Mouse (Mus musculus) intestine, postnatal 0 days (tissue): ENCODE measurements around the gene Gm6337. TPM values are rescaled to one million over a fixed set of nuclear protein-coding genes. Genes with fewer than 3 reads are reported as not detected.
"Not testable (repeated sequence)": the region's sequence is repeated elsewhere in the genome, so short reads cannot be mapped to it uniquely, and the experiment has no call there.

Experiments used
- ATAC-seq: fragments of 200-750 bp; cut with Nextera tagmentation; 2 replicates; pipeline ENCODE4 v1.8.0; 2017; ENCODE audit warnings: mild to moderate bottlenecking, moderate TSS enrichment, moderate library complexity
- H3K27ac ChIP-seq: fragments of 300-500 bp; sonication (generic); 2 replicates; pipeline ENCODE4 v1.5.1; 2014; ENCODE audit warnings: mild to moderate bottlenecking, low read depth, low read length, moderate library complexity
- H3K27me3 ChIP-seq: fragments of 300-500 bp; sonication (generic); replicated peaks from 2 replicates; pipeline ENCODE4 v1.6.1; 2014; ENCODE audit warnings: low read length, mixed read lengths; ENCODE audit not compliant: control insufficient read depth, insufficient read depth
- H3K36me3 ChIP-seq: fragments of 300-500 bp; sonication (generic); 2 replicates; pipeline ENCODE4 v1.6.1; 2014; ENCODE audit warnings: mild to moderate bottlenecking, moderate library complexity; ENCODE audit not compliant: control insufficient read depth, insufficient read depth
- H3K4me1 ChIP-seq: fragments of 300-500 bp; sonication (generic); replicated peaks from 2 replicates; pipeline ENCODE4 v1.6.1; 2014; ENCODE audit warnings: antibody characterized with exemption, low read length, mixed read lengths; ENCODE audit not compliant: control insufficient read depth, insufficient read depth
- H3K4me2 ChIP-seq: fragments of 300-500 bp; sonication (generic); replicated peaks from 2 replicates; pipeline ENCODE4 v1.6.1; 2014; ENCODE audit warnings: low read depth, mild to moderate bottlenecking, moderate library complexity
- H3K4me3 ChIP-seq: fragments of 300-500 bp; sonication (generic); 2 replicates; pipeline ENCODE4 v1.5.1; 2014; ENCODE audit warnings: low read depth, low read length
- H3K9ac ChIP-seq: fragments of 300-500 bp; sonication (generic); 2 replicates; pipeline ENCODE4 v1.6.1; 2014; ENCODE audit warnings: mild to moderate bottlenecking, low read depth, low read length
- H3K9me3 ChIP-seq: fragments of 300-500 bp; sonication (generic); 2 replicates; pipeline ENCODE4 v1.6.1; 2016; ENCODE audit warnings: mixed run types; ENCODE audit not compliant: control insufficient read depth
- CTCF ChIP-seq: sonication (generic); IDR thresholded peaks from 2 replicates; pipeline ENCODE4 v1.5.1; 2016; ENCODE audit warnings: low read depth, mild to moderate bottlenecking, control low read depth, antibody characterized with exemption, moderate library complexity
- WGBS: fragments of 180-500 bp; shearing (Covaris S2); extraction: QIAGEN DNeasy Blood & Tissue Kit; methylation state at CpG from one replicate; pipeline ENCODE4 v1.1.7; 2014; 5-methylcytosine and 5-hydroxymethylcytosine counted together
- polyA plus RNA-seq: library from polyadenylated mRNA; unstranded; fragments of >200 nt; fragmentation: Nextera tagmentation; extraction: Ambion mirVana; gene quantifications from 2 replicates; pipeline ENCODE4 v1.2.1, GENCODE M21; 2015

Gene Gm6337
- not detected in 2 replicates for polyA plus RNA-seq

- 77% methylated on average over 2 of the region's 4 CpGs for WGBS
- not testable (repeated sequence) for ATAC-seq, H3K27me3 ChIP-seq, H3K27ac ChIP-seq, H3K36me3 ChIP-seq, H3K4me1 ChIP-seq, H3K9ac ChIP-seq, H3K9me3 ChIP-seq, H3K4me2 ChIP-seq, H3K4me3 ChIP-seq
Measured at GRCm38 (mm10) chr14:6058167-6058566, at the start of gene Gm6337. Gene Gm6337, minus strand, starts transcription at chr14:6058267.

DNA sequence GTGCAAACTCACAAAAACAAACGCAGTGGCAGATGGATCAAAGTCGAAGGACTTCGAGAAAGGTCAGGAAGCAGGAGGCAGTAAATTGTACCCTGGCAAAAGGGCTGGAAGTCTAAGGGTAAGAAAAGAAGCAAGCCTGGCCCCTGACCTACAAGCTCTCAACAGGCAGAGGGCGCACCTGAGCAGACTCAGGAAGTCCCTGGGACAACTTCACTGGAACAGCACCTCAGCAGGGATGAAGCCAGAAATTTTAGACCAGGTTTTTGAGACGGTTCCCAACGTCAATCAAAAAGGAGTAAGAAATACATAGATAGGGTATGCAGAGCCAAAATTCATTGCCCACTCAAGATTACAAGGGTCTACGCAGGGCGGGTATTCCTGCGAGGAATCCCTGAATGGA lies 49.4 kb upstream of the Gm6337 start:
- not testable (repeated sequence) for H3K36me3 ChIP-seq, H3K27me3 ChIP-seq, H3K9me3 ChIP-seq, ATAC-seq, H3K27ac ChIP-seq, H3K9ac ChIP-seq, H3K4me1 ChIP-seq, H3K4me3 ChIP-seq
- WGBS: 13% methylated on average over 8 of the region's 9 CpGs
- peak; percentile 49 for TF ChIP-seq CTCF
- peak overlapping the region; percentile 57 for H3K4me2 ChIP-seq

- WGBS: 86% methylated on average over 2 of the region's 3 CpGs
- not testable (repeated sequence) for H3K27ac ChIP-seq, H3K36me3 ChIP-seq, ATAC-seq, H3K9ac ChIP-seq, H3K27me3 ChIP-seq, H3K4me1 ChIP-seq, H3K9me3 ChIP-seq, H3K4me3 ChIP-seq, H3K4me2 ChIP-seq
Measured at GRCm38 (mm10) chr14:6093842-6094241, 35.8 kb upstream of the Gm6337 start, which contains the start of gene Gm8206. Gene Gm8206, minus strand, starts transcription at chr14:6093942.

Other genes with a start within 250 kb of the Gm6337 start
- gene Gm3424, start 227.9 kb downstream of the Gm6337 start, polyA plus RNA-seq: not detected in 2 replicates
- not detected in 2 replicates for gene Gm8237, start 177.9 kb downstream of the Gm6337 start, polyA plus RNA-seq
- gene Gm3248, start 96.5 kb downstream of the Gm6337 start, polyA plus RNA-seq: 0.17 and 0.24 TPM in 2 replicates
- gene Gm3453, start 79.1 kb downstream of the Gm6337 start, polyA plus RNA-seq: not detected in 2 replicates
- 0.13 and 0.39 TPM in 2 replicates for gene Gm8206, start 35.7 kb upstream of the Gm6337 start, polyA plus RNA-seq
- 0.30 and 0.47 TPM in 2 replicates for gene Gm3468, start 50.4 kb upstream of the Gm6337 start, polyA plus RNA-seq
- not detected in 2 replicates for gene Gm3476, start 67.5 kb upstream of the Gm6337 start, polyA plus RNA-seq
- gene Gm21560, start 161.0 kb upstream of the Gm6337 start, polyA plus RNA-seq: not detected in 2 replicates
- gene Gm3411, start 229.0 kb upstream of the Gm6337 start, polyA plus RNA-seq: 0.70 and 1.1 TPM in 2 replicates
- not detected in 2 replicates for gene Gm21103, start 246.6 kb upstream of the Gm6337 start, polyA plus RNA-seq